Mouse (Mus musculus) gastrocnemius, postnatal 14 days (tissue): ENCODE results near the gene Snapc4. TPM values are rescaled to one million over a fixed set of nuclear protein-coding genes. Genes with fewer than 3 reads are reported as not detected.
A peak's percentile ranks its signal among the peaks of the same experiment; 100 is the strongest.

Experiments used
- DNase-seq: peaks from one replicate; pipeline ENCODE4 v3.0.0; 2021; ENCODE audit warnings: mixed read lengths
- intact Hi-C: fragments of 180-260 bp; cut with DNase I; formaldehyde crosslinking; loops from one replicate; pipeline ENCODE4 v1.15.1; 2025; ENCODE audit warnings: low total_unique reads
- total RNA-seq, 2 experiments: library from RNA; stranded (reverse); gene quantifications; 2 replicates each; pipeline ENCODE4 v1.2.3; 2021

Gene Snapc4
- total RNA-seq, 2 experiments from 2014 or later, result 6.2 to 7.2 TPM

DNA sequence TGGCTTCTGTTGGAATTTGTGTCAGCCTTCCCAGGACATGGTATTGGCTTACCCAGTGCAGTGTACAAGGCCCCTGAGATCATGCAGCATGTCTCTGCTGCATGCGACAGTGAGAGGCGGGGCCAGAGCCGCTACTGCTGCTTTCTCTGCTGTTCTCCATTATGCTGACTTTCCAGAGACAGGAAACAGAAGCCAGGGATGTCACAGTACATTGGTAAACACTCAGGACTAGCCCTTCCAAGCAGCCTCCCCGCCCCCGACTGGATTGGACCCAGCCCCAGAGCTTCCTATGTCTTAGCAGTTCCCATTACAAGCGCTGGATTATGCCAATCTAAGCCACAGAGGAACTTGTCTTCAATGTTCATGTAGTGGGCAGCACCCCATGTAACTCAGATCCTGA is 32.2 kb downstream of the Snapc4 start:
- intact Hi-C loops, result no loop called here
- DNase-seq, result no peak

- no peak for DNase-seq
- intact Hi-C loops, result no loop called here
Observed at GRCm38 (mm10) chr2:26342609-26343490, 37.6 kb downstream of the Snapc4 start.

- peak; percentile 74 for DNase-seq
- intact Hi-C loops, result no loop called here
Observed at GRCm38 (mm10) chr2:26342044-26342443, 38.4 kb downstream of the Snapc4 start.

DNA sequence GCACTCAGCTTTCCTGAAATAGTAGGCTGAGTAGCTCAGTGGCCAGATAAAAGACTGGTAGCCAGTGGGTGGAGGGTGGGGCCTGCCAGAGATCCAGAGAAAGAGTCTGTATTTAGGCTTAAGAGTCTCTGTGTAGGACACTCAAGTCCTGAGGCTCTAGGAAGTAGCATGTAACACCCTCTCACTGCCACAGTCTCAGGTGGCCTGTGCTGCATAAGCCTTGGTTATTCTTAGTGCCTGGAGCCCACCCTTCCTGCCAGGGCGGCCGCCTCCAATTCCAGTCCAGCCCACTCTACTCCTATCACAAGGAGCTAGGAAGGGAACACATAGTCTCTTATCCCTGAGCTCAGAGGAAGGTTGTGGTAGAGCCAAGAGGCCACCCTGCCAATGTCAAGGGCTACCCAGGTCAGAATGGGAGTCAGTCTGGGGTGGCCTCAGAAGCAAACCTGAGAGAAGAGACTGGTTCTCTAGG is 38.9 kb downstream of the Snapc4 start:
- DNase-seq, result no peak

DNA sequence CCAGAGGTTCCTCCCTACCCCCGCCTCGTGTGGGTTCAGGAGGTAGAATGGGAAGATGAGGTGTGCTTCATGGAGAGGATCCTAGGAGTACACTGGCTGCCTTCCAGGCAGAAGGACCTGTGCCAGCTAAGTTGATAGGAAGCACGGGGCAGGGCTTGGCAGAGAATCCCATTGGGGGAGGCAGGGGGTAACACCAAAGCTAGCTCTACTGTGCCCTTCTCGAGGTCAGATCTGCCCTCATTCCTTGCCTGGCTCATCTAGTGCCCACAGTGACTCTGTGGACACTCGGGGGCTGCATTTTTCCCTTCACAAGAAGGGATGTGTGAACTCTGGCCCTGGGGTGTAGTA is 41.3 kb downstream of the Snapc4 start:
- intact Hi-C loops, result no loop called here
- no peak for DNase-seq

More for the DNA sequence above, 38.9 kb downstream of the Snapc4 start:
- intact Hi-C loops, result no loop called here

GRCm38 (mm10) chr2:26338302-26339203 is 41.9 kb downstream of the Snapc4 start:
- intact Hi-C loops, result no loop called here
- no peak for DNase-seq

DNA sequence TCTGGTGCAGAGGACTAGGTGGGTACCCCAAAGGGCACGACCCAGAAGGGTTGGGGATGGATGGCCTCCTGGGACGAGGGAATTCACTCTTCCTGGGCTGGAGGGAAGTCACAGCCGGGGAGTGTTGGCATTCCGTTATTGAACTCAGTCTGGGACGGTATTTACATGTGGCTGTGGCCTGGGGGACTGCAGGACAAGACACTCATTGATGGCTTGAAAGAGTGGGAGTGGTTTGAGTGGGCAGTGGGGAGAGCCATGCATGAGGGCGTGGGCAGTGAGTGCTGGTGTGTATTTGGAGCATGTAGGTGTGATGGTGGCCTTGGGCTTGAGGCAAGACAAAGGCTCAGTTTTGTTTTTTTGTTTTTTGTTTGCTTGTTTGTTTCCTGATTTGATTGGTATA is 49.8 kb downstream of the Snapc4 start:
- intact Hi-C loops, result no loop called here
- no peak for DNase-seq

- DNase-seq, result no peak
- intact Hi-C loops, result no loop called here
Observed at GRCm38 (mm10) chr2:26330056-26330468, 50.4 kb downstream of the Snapc4 start.

DNA sequence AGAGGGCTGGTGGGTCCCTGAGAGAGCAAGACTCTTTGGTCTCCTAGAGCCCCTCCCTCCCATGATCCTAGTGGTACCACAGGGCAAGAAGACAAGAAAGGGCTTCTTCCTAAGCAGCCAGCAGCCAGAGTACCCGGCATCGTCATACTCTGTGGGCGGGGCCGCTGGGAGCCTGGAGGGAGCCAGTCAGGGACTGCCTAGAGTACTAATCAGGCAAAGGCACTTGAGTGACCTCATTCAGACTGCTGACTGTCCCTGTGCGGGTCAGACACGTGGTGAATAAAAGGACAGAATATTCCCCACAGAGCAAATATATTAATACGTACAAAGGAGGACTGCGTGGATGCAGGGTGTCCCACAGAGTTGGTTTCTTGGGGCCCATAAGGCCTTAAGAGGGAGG is 51.1 kb downstream of the Snapc4 start:
- peak; percentile 55 for DNase-seq
- intact Hi-C loops, result loop anchor here (5.0 kb wide), 1 partner anchor 238 kb away; no protein-coding TSS in a partner anchor

DNA sequence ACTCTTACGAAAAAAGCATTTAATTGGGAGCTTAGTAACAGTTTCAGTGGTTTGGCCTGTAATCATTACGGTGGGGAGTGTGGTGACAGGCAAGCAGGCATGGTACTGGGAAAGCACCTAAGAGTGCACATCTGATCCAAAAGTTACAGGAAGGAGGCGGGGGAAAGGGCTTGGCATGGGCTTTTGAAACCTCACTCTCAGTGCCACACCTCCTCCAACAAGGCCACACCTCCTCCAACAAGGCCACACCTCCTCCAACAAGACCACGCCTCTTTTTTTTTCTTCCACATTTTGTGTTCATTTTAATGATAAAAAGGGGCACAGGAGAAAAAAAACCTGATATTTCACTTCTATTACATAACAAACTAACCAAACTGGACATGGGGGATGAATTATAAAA is 52.6 kb downstream of the Snapc4 start:
- DNase-seq, result peak; percentile 7
- intact Hi-C loops, result loop anchor here (5.0 kb wide), 1 partner anchor 239 kb away; no protein-coding TSS in a partner anchor

- intact Hi-C loops, result loop anchor here (5.0 kb wide), 1 partner anchor 242 kb away; no protein-coding TSS in a partner anchor
- DNase-seq, result peak; percentile 75
Observed at GRCm38 (mm10) chr2:26325386-26326181, 54.9 kb downstream of the Snapc4 start.

- intact Hi-C loops, result loop anchor here (5.0 kb wide), 1 partner anchor 242 kb away; no protein-coding TSS in a partner anchor
- DNase-seq, result peak; percentile 17
Observed at GRCm38 (mm10) chr2:26324917-26325316, 55.5 kb downstream of the Snapc4 start.

DNA sequence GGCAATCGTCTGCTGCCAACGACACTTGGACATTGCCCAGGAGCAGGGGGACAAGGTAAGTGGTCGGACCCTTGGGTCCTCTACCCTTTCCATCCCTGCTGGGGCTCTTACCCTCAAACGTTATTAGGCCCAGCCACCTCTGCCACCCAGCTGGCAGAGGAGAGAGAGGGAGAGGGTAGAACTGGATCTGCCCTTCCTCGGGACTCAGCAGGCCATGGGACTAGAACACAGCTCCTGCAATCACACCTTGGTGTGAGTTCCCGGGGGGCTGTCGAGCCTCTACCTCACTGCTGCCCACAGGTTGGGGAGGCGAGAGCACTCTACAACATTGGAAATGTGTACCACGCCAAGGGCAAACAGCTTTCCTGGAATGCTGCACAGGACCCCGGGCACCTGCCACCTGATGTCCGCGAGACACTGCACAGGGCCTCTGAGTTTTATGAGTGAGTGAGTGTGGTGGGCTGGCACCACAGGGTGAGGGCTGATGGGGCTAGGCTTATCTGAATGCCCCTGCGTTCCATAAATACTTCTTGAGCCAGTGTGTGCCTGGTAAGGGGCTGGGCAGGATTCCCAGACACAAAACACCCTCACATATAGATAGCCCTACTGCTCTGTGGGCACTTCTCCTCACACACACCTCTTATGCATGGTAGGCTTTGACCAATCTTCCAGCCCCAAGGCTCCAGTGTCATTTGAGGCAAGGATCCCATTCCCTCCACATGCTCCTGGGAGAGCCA is 56.7 kb downstream of the Snapc4 start:
- peak; percentile 3 for DNase-seq
- intact Hi-C loops, result no loop called here

GRCm38 (mm10) chr2:26320245-26321185 is 59.9 kb downstream of the Snapc4 start:
- DNase-seq, result peak; percentile 4
- intact Hi-C loops, result no loop called here

GRCm38 (mm10) chr2:26319519-26320244 is 60.8 kb downstream of the Snapc4 start:
- DNase-seq, result peak; percentile 3
- intact Hi-C loops, result no loop called here

- DNase-seq, result no peak
- intact Hi-C loops, result no loop called here
Observed at GRCm38 (mm10) chr2:26319109-26319508, 61.3 kb downstream of the Snapc4 start.
